Mouse (Mus musculus): ENCODE data around the gene Hhipl2.
A peak's percentile ranks its signal among the peaks of the same experiment; 100 is the strongest.
"Not testable (repeated sequence)": the region's sequence is repeated elsewhere in the genome, so short reads cannot be mapped to it uniquely, and the experiment has no call there.

Gene Hhipl2

GRCm38 (mm10) chr1:183417873-183418272 lies at the start of gene Hhipl2:
TSS of gene Hhipl2 (plus strand) at chr1:183418215.
- no peak for DNase-seq (ENCODE audit: extremely low read depth, low read depth, low spot score)

GRCm38 (mm10) chr1:183368601-183369400 lies 49.2 kb upstream of the Hhipl2 start:
- no peak for DNase-seq (ENCODE audit: extremely low read depth, low read depth, low spot score)

GRCm38 (mm10) chr1:183369427-183370014 lies 48.5 kb upstream of the Hhipl2 start, which contains the start of gene Mia3:
TSS of gene Mia3 (minus strand) at chr1:183369553.
- DNase-seq (ENCODE audit: extremely low read depth, low read depth, low spot score), result no peak

GRCm38 (mm10) chr1:183374728-183375127 lies 43.3 kb upstream of the Hhipl2 start:
- DNase-seq (ENCODE audit: extremely low read depth, low read depth, low spot score), result no peak

- no peak for DNase-seq (ENCODE audit: extremely low read depth, low read depth, low spot score)
These were observed 41.0 kb upstream of the Hhipl2 start for GRCm38 (mm10) chr1:183377045-183377444.

- DNase-seq (ENCODE audit: extremely low read depth, low read depth, low spot score), result no peak
These were observed 39.6 kb upstream of the Hhipl2 start for GRCm38 (mm10) chr1:183378321-183378941.

GRCm38 (mm10) chr1:183379376-183379775 lies 38.6 kb upstream of the Hhipl2 start:
- not testable (repeated sequence) for DNase-seq (ENCODE audit: extremely low read depth, low read depth, low spot score)

GRCm38 (mm10) chr1:183381816-183382215 lies 36.2 kb upstream of the Hhipl2 start:
- DNase-seq (ENCODE audit: extremely low read depth, low read depth, low spot score), result no peak

- DNase-seq (ENCODE audit: extremely low read depth, low read depth, low spot score), result no peak
These were observed 35.4 kb upstream of the Hhipl2 start for GRCm38 (mm10) chr1:183382621-183383020.

- DNase-seq (ENCODE audit: extremely low read depth, low read depth, low spot score), result not testable (repeated sequence)
These were observed 30.6 kb upstream of the Hhipl2 start for GRCm38 (mm10) chr1:183387421-183387820.

- peak; percentile 57 for DNase-seq (ENCODE audit: extremely low read depth, low read depth, low spot score)
These were observed 29.3 kb upstream of the Hhipl2 start, which contains the start of gene Taf1a for GRCm38 (mm10) chr1:183388426-183389406. TSS of gene Taf1a (plus strand) at chr1:183388981.

GRCm38 (mm10) chr1:183403396-183403795 lies 14.6 kb upstream of the Hhipl2 start:
- peak; percentile 78 for DNase-seq (ENCODE audit: extremely low read depth, low read depth, low spot score)

GRCm38 (mm10) chr1:183414081-183414727 lies 3.8 kb upstream of the Hhipl2 start:
- DNase-seq (ENCODE audit: extremely low read depth, low read depth, low spot score), result no peak

- DNase-seq (ENCODE audit: extremely low read depth, low read depth, low spot score), result no peak
These were observed 1.7 kb downstream of the Hhipl2 start for GRCm38 (mm10) chr1:183419741-183420140.

- DNase-seq (ENCODE audit: extremely low read depth, low read depth, low spot score), result no peak
These were observed 2.3 kb downstream of the Hhipl2 start for GRCm38 (mm10) chr1:183420296-183420695.

- DNase-seq (ENCODE audit: extremely low read depth, low read depth, low spot score), result no peak
These were observed 6.1 kb downstream of the Hhipl2 start for GRCm38 (mm10) chr1:183424100-183424499.

- no peak for DNase-seq (ENCODE audit: extremely low read depth, low read depth, low spot score)
These were observed 16.9 kb downstream of the Hhipl2 start for GRCm38 (mm10) chr1:183434918-183435317.

- DNase-seq (ENCODE audit: extremely low read depth, low read depth, low spot score), result no peak
These were observed 21.0 kb downstream of the Hhipl2 start for GRCm38 (mm10) chr1:183439036-183439435.

GRCm38 (mm10) chr1:183442015-183442774 lies 24.2 kb downstream of the Hhipl2 start:
- DNase-seq (ENCODE audit: extremely low read depth, low read depth, low spot score), result no peak
